Mouse (Mus musculus) R1 (cell line): ENCODE data around the gene Hyal2.

ENCODE experiments used
- DNase-seq: peaks from one replicate; pipeline ENCODE4 v3.0.0-alpha.2; 2018; ENCODE audit warnings: low read depth, low spot score

The Hyal2 gene

DNA sequence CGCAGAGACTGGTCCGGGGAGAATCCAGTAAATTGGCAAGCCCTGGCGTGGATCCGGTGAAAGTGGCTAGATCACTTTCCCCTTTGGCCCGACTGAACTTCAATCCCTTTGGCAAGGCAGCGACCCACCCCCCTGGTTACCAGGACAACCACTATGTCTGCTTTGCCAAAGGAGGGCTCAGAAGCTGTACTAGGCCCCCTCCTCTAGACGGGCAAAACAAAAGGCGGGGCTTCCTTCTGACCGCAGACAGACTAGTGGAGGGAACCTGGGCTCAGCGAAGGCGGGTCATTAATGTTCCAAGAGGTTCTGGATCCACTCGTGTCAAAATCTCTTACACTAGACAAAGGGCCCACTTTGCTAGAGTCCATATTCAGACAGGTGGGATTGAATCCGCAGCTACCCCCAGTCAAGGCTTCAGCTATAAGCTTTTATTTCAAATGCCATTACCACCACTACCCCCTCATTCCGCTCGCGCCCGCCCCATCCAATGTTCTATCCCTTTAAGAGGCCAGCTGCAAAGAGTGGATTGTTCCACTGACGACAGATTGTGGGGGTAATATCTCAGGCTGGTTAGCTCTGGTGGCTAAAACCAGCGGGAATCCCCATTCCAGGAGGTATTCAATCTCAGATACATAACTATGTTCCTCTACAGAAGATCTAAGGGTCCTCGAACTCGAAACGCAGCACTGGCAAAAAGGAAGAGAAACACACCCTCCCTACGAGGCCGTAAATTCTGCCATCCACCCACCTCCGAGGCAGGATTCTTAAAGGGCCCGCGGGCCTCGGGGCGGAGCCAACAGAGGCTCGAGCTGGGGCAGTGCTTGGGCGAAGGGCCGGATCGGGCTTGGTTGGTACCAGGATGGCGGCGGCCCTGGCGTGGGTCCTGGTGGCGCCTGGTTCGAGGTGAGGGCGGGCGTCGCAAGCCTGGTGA, 851 bp downstream of the Hyal2 start:
- DNase-seq, result peak; percentile 95

DNA sequence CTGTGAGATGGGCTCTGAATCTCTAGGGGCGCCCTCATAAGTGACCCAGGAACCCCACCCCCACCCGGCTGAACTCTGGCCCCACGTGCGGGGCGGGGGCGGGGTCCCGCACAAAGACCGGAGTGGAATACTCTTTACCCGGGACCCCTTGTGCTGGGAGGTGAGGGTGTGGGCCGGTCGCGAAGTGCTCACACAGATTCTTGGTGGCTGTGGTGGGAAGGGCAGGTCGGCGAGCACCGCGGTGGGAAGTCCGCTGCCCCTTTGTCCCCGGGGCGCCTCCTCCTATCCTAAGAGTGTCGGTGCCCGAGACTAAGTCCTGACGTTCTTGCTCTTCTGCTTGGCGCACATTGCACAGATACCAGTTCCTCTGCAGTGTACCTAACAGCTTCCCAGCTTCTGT, 1.5 kb downstream of the Hyal2 start:
- no peak for DNase-seq

DNA sequence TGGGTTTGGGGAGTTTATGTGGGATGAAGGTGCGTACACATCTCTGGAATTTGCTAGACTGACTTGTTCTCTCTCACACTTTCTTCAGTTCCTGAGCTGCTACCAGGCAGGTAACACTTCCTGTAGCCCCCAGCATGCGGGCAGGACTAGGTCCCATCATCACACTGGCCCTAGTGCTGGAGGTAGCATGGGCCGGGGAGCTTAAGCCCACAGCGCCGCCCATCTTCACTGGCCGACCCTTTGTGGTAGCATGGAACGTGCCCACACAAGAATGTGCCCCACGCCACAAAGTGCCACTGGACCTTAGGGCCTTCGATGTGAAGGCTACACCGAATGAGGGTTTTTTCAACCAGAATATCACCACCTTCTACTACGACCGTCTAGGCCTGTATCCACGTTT, 2.3 kb downstream of the Hyal2 start:
- no peak for DNase-seq

DNA sequence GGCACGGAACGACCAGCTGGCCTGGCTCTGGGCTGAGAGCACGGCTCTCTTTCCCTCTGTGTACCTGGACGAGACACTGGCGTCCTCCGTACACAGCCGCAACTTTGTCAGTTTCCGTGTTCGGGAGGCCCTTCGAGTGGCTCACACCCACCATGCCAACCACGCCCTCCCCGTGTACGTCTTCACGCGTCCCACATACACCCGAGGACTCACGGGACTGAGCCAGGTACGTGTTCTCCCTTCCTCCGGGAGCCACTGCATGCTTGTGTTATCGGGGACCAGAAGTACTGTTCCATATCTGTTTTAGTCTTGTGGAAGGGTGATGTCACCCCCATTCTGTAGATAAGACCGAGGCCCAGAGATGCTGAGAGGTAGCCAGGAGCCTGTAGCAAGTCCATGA, 3.1 kb downstream of the Hyal2 start:
- DNase-seq, result no peak

DNA sequence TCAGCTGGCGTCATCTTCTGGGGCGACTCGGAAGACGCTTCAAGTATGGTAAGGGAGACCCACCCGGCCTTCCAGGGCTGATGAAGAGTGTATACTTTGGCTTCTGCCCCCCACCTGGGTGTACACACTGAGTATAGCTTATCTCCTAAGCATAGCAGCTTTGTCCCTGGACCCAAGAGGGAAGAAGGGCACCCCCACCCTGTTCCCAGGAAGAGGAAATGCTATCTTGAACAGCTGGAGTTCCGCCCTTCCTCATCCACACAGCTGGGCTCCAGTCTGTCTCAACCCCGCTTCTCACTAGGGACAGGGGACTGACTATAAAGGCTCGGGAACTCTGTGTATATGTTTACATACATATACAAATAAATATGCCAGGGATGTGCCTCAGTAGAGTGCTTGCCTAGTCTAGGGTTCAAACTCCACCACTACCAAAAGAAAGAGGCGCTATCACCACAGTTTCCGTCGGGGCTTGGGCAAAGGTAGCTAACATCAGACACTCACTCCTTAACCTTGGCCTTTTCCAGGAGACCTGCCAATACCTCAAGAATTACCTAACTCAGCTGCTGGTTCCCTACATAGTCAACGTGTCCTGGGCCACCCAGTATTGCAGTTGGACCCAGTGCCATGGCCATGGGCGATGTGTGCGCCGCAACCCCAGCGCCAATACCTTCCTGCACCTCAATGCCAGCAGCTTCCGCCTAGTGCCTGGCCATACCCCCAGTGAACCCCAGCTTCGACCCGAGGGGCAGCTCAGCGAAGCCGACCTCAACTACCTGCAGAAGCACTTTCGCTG, 4.0 kb downstream of the Hyal2 start:
- no peak for DNase-seq

DNA sequence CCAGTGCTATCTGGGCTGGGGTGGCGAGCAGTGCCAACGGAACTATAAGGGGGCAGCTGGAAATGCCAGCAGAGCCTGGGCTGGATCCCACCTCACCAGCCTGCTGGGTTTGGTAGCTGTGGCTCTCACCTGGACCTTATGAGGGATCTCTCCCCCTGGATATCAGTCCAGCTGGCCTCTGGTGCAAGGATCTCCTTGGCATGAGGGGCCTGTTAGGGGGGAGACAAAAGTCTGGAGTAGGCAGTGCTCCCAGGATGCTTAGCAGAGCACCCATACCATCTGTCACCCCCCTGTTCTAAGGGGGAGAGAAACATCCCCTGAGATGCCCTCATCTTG, 4.5 kb downstream of the Hyal2 start:
- DNase-seq, result no peak

DNA sequence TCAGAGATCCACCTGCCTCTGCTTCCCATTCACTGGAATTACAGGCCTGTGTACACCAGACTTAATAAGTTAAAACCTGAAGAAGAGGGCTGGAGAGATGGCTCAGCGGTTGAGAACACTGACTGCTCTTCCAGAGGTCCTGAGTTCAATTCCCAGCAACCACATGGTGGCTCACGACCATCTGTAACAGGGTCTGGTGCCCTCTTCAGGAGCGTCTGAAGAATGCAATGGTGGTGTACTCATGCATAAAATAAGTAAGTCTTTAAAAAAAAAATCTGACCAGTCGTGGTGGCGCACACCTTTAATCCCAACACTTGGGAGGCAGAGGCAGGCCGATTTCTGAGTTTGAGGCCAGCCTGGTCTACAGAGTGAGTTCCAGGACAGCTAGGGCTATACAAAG, 6.0 kb downstream of the Hyal2 start:
- DNase-seq, result peak; percentile 83

DNA sequence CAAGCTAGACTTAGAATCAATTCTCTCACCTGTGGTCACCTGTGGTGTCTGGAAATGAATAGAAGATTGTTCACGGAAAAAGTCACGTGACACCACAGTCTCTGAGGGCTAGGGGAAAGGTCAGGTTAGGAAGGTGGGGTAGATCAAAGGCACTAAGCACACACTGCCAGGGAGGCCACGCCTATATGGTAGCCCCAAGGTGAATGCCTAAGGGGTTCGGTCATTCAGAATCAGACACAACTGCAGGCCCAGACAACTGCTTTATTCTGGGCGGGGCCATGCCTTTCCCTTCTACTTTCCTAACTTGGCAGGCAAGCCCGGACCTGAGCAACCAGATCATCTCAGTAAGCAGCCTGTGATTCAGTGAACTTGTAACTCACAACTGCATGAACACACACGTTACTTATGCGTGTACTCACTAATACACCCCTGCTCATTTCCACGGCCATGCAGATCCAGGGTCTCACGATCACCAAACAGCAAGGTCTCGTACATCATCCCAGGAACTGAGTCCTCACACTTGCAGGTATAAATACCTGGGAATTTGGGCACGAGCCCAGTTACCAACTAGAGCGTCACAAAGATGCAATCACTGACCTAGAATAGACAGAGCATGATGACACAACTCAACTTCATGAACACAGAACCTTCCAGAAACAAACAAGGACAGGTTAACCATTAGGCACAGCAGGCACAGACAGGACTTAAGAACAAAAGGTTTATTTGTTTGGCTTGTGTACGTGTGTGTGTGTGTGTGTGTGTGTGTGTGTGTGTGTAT, 8.0 kb downstream of the Hyal2 start:
- peak; percentile 94 for DNase-seq

DNA sequence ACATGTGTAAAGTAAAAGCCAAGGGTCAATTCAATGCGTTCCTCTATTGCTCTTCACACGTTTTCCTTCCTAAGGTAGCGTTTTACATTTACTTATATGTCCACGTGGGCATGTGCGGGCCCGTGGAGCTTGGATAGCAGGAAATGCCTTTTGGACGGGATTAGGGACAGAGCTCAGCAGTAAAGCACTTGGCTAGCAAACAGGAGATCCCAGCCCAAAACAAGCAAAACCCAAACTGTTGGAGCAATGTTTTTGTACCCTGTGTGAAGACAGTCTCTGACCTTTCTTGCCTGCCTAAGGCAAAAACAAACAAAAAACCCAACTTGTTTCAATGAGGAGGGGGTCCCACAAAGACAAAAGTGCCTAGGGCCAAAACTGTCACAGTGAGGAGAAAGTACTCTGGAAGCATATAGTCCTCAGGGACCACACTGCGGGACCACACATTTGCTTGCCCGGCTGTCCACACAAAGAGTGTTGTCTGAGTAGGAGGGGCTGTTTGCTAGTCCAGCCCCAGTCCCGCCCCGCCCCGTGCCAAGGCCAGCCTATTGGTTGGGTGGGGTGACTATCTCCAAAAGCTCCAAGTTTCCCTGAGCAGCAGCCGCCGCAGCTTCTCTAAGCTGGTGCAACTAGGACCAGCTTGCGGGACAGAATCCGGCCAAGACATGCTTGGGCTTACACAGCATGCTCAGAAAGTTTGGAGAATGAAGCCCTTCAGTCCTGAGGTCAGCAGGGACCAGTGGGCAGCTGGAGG, 8.8 kb downstream of the Hyal2 start, which contains the start of gene Hyal1:
TSS of gene Hyal1 (plus strand) at position 571 of the 751 bp plus-strand sequence.
- peak; percentile 90 for DNase-seq

DNA sequence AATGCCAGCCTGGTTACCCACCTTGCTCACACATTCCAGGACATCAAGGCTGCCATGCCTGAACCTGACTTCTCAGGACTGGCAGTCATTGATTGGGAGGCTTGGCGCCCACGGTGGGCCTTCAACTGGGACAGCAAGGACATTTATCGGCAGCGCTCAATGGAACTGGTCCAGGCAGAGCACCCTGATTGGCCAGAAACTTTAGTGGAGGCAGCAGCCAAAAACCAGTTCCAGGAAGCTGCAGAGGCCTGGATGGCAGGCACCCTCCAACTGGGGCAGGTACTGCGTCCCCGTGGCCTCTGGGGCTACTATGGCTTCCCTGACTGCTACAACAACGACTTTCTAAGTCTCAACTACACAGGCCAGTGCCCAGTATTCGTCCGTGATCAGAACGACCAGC, 10.1 kb downstream of the Hyal2 start:
- DNase-seq, result no peak

DNA sequence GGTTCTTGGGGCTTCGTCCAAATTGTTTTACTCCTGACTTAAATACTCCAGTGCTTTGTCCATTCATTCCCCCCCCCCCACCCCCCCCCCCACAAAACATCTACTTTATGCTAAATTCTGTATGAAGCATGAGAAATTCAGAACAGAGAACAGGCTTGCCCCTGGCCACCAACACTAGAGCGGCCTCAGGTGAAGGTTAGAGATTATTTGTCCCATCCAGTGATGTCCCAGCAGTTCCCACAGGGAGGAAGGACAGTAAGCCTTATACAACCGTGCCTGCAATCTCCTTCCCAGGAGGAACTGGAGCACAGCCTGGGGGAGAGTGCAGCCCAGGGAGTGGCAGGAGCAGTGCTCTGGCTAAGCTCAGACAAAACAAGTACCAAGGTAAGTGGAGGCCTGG, 10.8 kb downstream of the Hyal2 start, which contains the start of gene Naa80:
TSS of gene Naa80 (plus strand) at position 301 of the 400 bp plus-strand sequence.
- no peak for DNase-seq

DNA sequence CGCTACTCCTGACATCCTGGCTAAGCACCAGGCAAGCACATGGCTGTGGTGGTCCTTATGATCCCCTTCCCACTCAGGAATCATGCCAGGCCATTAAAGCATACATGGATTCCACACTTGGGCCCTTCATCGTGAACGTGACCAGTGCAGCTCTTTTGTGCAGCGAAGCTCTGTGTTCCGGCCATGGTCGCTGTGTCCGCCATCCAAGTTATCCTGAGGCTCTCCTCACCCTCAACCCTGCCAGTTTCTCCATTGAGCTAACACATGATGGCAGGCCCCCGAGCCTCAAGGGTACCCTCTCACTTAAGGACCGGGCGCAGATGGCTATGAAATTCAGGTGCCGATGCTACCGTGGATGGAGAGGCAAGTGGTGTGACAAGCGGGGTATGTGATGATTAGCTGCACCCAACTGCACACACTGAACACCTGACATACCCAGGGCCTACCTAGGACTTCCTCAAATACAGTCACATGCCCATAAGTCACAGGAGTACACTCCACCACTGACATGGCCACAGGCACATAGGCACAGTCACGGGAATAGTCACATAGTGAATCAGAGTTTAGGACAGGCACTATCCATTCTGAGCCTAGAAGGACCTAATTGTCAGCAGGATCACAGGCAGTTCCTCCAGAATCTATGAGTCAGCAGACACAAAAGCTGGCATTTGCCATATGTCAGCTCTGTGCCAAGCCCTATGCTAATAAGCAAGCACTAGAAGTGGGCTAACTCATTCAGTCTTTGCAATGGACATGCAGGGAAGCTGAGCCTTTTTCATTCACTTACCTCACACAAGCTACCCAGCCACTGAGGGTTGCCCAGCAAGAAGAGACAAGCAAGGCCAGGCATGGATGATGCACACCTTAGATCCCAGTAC, 11.5 kb downstream of the Hyal2 start:
- DNase-seq, result no peak

DNA sequence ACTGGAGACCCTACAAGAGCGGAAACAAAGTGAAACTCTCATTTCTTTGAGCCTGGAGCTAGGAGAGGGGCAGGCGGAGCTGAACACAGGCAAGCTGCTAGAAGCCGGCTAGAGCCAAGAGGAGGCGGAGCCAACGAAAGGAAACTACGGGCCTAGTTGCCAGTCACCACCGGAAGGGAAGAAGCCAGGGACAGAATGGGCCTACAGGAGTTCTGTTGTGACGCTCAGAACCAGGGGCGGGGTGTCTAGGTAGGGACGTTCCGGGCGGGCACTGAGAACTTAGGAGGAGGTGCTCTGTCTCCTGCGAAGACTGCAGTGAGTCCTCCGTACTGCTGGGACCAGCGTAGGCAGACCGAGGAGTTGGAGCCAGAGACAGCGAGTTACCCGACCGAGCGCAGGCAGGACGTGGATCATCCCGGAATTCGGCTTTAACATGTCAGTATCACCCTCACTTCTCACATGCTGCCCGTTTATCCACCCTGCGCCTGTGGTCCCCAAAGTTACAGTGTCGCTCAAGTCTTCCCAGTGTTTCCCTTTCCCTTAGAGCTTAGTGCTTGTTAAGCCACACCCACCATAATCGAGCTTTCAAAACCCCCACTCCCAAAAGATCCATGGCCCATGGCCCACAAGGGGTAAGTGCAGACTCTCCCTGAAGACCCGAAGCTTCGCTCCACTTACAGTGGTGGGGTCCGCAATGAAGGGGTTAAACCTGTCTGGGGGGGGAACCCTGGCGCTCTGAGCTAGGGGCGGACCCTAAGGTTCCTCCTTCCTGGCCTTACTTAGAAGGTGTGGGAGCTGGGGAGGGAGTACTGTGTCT, 13.0 kb downstream of the Hyal2 start, which contains the start of gene Hyal3:
TSS of gene Hyal3 (plus strand) at position 318 of the 817 bp plus-strand sequence.
- DNase-seq, result peak; percentile 94

DNA sequence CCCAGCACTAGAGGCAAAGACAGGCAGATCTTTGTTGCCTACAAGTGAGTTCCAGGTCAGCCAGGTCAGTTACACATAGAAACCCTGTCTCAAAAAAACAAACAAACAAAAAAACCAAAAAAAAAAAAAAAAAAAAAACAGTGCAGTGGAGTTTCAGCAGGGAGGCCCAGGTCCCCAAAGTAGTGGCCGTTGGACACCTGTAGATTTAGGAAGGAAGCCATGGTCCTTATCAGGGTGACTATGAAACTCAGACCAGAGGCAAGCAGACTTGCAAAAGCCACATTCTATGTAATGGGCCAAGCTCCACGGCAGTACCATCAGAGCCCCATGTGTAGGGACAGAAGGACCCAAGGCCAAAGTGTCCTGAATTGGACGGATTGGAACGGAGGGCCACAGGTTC, 13.8 kb downstream of the Hyal2 start:
- DNase-seq, result no peak

DNA sequence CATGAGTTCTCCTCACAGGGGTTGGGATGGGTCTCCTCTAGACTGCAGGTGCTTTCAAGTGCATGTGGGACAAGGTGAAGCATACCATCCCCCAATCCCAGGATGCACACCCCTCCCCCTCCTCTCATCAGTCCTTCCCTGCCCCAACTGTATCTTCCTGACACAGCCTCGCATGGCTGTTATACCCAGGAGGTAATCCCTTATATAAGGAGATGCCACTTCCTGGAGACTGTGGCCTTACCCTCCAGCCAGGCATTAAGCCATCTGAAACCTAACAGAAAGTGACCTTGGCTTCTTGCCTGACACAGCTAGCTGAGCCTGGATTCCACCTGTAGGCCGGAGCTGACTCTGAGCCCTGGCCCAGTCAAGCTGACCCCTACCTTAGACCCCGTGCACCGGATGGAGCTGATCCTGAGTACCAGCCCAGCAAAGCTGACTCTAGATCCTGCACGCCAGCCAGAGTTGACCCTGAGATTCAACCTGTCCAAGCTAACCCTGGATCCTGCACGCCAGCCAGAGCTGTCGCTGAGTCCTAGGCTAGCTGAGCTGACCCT, 14.8 kb downstream of the Hyal2 start:
- DNase-seq, result no peak

DNA sequence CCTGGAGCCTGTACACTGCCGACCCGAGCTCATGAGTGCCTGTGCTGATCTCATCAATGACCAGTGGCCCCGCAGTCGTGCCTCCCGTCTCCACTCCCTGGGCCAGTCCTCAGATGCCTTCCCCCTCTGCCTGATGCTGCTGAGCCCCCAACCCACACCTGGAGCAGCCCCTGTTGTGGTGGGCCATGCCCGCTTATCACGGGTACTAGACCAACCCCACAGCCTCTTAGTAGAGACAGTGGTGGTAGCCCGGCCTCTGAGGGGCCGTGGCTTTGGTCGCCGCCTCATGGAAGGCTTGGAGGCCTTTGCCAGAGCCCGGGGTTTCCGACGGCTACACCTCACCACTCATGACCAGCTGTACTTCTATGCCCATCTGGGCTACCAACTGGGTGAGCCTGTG, 15.4 kb downstream of the Hyal2 start:
- no peak for DNase-seq

DNA sequence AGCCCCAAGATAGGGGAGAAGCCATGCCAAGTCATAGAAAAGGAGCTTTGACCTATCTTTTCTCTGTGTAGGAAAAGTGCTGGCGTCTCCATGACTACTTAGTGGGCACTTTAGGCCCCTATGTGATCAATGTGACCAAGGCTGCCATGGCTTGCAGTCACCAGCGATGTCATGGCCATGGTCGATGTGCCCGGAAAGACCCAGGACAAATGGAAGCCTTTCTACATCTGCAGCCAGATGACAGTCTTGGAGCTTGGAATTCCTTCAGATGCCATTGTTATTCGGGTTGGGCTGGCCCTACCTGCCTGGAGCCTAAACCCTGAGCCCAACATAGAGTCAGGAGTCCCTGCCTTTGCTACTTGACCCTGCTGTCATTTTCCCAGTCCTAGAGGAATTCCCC, 18.8 kb downstream of the Hyal2 start:
- peak; percentile 46 for DNase-seq

DNA sequence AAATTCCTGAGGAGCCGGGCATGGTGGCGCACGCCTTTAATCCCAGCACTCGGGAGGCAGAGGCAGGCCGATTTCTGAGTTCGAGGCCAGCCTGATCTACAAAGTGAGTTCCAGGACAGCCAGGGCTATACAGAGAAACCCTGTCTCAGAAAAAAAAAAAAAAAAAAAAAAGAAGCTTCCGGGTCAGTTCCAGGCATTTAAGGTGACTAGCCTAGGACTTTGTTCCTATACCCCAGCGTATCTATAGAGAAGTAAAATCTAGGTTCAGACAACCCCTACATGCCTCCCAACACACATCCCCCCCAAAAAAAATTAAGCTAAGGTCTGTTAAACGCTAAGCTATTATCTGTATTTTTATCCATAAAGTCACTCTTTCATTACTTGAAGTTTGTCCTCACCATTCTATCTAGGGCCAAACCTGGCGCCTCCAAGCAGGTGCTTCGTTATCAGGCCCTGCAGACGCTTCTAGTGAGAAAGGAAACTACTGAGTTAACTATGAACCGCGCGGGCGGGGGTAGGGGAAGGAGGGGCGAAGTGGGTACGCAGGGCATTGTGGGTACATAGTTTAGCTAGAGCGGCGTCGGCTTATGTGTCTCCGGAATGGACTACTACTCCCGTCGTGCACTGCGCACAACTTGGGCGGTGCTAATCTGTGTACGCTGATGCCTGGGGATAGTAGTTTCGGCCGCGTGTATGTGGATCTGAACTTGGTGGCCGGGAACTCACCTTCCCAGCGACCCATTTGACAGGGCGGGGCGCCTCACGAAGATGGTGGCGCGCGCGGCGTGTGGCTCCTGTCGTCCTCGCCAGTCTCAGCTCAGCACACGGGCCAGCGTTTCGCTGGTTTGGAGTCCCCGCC, 19.5 kb downstream of the Hyal2 start, which contains the start of gene Ifrd2:
TSS of gene Ifrd2 (plus strand) at position 669 of the 859 bp plus-strand sequence.
- peak; percentile 99 for DNase-seq
